Mouse (Mus musculus) spleen, embryonic (tissue): ENCODE measurements around the gene Dnah2.

Experiments
- CTCF ChIA-PET: fragments of 350-600 bp; sonication (Branson Sonifier 250); formaldehyde crosslinking; loops from one replicate; lab custom pipeline; 2022; lab: Charles Lee

The Dnah2 gene

DNA sequence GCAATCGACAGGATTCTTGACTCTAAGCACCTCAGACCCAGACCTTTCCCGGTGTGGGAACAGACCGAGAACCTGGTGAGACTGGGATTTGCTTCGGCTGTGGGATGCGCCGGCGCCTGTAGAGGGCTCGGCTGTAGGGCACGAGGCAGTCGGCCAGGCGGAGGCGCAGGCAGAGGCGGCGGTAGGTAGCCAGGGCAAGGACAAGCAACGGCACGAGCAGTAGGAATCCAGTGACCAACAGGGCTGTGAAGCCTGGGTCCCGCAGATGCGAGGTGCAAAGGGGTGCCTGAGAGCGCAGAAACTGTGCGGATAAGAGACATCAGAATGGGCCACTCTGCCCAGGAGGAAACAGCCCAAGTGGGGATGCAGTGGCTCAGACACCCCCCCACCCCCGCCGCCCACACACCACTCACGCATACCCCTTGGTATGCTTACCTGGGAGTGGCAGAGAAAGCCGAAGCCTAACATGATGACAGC, 151.3 kb downstream of the Dnah2 start:
- CTCF ChIA-PET, result no interaction called here

DNA sequence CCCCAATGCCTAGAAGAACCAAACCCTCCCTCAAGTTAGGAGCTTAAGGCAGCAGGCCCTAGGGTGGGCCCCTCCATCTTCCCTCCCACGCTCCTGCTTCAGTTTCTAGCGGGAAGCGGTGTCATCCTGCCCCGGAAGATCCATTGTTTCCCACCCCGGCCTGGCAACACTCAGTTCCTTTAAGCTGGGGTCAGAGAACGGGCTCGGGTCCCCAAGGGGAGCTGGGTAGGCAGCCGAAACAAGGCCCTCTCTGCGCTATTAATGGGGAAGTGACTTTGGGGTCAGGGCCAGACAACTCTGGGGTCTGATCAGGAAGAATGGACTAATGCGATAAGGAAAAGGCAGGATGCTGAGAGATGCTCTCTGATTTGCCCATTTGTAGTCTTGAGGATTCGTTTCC, 152.1 kb downstream of the Dnah2 start:
- CTCF ChIA-PET, result no interaction called here

DNA sequence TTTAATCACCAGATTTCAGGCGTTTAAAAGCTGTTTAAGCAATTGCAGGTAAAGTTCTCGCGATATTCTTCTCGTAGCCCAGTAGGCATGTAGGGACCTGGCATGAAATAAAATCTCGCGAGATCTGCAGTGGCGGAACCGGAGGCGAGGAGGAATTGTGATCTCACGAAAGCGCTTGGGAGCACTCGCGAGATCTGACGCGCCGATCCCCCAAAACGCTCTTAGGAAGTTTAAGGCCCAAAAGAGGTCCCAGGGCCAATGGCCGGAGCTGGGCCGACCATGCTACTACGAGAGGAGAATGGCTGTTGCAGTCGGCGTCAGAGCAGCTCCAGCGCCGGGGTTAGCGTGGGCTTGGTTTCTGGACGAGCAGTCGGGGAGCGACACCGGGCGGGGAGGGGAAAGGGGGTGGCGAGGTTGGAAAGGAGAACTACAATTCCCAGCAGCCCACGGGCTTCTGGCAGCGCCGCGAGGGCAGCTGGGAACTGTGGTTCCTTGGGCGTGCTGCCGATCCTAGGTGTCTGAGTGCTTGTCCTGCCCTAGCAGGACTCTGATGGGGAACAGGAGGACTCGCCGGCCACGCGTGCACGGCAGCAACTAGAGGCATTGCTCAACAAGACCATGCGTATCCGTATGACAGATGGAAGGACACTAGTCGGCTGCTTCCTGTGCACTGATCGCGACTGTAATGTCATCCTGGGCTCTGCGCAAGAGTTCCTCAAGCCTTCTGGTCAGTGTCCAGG, 153.1 kb downstream of the Dnah2 start:
- CTCF ChIA-PET, result interaction anchor here (0.5 to 0.8 kb wide), 2 partner anchors 36 to 153 kb away, joined by 3 read pairs; partner anchors contain the start of gene Dnah2

DNA sequence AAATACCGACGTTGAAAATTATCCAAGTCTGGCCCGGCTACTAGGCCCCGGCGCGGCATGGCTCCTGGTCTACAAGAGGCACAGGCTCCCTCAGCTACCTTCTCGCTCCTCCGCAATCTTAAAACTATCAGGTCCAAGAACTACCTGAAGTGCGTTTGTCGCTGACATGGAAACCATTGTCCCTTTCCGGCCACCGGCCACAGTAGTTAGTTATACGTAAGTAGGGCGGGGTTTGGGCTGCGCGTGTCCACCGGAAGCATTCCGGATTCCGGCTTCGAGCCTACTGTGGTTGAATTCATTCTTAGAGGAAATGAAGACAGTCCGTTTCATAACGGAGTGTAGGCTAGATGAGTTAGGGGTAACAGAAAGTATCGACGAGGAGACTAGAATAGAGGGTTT, 153.7 kb downstream of the Dnah2 start, which contains the start of the genes Naa38 and Cyb5d1:
Gene Naa38 (plus strand): TSS at position 253 of the 399 bp plus-strand sequence.
Gene Cyb5d1 (minus strand): TSS at position 397 of the 399 bp plus-strand sequence.
- CTCF ChIA-PET, result interaction anchor here (0.5 to 1.2 kb wide), 3 partner anchors 19 to 154 kb away, joined by 3 read pairs; partner anchors contain the start of gene Dnah2

DNA sequence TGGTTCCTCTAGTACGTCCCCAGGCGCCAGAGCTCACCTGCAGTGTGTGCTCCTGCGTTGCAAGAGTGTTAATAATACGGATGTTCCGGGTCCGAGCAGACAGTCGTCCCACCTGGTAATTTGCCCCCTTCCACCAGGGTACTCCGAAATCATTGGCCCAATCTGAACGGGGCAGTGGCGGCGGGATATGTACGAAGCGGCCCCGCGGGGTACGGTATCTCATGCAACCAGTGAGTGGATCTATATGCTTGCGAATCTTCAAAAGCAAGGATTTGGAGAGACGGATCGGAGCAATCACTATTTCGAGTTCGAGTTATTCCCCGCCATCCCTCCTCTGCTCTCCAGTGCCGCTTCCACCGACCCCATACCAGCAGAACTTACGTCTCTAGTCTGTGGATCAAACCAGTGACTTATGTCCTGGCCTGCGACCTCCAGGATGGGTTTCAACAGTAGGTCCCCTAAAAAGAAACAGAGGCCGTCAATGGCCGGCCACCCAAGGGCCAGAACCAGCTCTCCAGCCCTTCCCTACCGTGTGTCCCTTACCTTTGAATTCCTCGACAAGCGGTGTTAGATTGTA, 154.2 kb downstream of the Dnah2 start:
- CTCF ChIA-PET, result interaction anchor here (0.6 to 1.2 kb wide), 2 partner anchors 19 to 52 kb away, joined by 3 read pairs; no protein-coding TSS in a partner anchor

DNA sequence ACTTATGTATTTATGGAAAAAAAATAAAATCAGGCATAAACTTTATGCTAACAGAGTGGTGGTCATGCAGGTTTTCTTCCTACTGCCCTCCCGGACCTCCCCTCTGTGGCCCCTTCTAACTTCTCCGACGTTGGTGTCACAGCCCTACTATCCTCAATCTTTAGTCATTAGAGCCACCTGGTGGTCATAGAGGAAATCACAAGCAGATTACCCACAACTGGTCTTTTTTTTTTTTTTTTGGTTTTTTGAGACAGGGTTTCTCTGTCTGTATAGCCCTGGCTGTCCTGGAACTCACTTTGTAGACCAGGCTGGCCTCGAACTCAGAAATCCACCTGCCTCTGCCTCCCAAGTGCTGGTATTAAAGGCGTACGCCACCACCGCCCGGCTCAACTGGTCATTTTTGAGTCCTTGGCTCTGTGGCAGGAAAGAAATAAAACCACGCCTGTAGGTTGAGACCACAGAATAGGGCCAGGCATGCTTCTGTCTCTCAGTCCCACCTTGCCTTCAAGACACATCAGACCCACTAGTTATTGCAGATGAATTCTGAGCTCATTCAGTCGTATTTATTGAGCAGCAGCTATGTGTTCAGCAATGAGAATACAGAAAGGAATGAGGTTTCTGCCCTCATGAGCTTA, 158.4 kb downstream of the Dnah2 start:
- CTCF ChIA-PET, result interaction anchor here (0.6 to 1.5 kb wide), 4 partner anchors 42 to 121 kb away, joined by 3 to 9 read pairs (median 6); no protein-coding TSS in a partner anchor

DNA sequence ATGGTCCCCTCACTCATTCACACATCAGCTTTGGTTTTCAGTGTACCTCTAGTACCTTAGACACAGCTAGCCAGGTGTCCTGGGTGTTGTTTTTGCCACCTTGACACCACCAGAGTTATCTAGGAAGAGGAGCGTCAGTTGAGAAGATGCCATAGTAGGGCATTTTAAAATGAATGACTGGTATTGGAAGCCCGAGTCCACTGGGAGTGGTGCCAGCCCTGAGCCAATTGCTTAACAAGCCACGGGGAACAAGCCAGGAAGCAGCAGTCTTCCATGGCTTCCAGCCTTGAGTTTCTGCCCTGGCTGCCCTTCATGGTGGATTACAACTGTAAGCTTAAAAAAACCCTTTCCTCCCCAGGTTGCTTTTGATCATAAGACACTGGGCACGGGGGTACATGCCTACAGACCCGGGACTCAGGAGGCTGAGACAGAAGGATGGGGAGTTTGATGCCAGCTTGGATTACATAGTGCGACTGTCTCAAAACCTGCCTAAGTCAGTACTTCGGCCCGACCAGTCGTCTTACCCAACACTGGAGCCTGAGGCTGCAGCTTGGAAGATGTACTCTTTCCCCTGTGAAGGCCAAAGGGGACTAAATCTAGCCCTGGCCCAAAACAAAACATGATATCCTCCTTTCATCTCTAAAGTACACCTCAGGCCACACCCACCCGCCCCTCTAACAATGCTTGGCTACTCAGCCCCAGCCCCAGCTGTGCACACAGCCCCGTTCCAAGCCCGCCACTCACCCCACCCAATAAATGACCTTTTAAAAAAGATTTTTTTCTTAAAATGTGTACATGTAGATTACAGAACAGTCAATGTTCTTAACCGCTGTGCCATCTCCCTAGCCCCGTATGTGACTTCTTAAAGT, 159.1 kb downstream of the Dnah2 start:
- CTCF ChIA-PET, result interaction anchor here (0.7 to 1.5 kb wide), 2 partner anchors 116 to 119 kb away, joined by 4 to 8 read pairs; no protein-coding TSS in a partner anchor

DNA sequence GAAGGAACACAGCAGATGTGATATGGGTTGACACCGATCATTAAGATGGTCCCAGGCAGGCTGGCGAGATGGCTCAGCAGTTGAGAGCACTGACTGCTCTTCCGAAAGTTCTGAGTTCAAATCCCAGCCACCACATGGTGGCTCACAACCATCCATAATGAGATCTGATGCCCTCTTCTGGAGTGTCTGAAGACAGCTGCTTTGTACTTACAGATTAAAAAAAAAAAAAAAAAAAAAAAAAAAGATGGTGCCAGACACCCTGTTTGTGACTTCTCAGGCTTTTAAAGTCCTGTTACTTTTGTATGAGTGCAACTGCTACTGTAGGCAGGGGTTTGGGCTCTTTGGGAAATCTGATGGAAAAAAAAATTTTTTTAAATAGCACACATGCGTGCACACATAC, 160.2 kb downstream of the Dnah2 start:
- CTCF ChIA-PET, result interaction anchor here (0.6 to 1.2 kb wide), 3 partner anchors 24 to 73 kb away, joined by 3 to 12 read pairs (median 3); no protein-coding TSS in a partner anchor

DNA sequence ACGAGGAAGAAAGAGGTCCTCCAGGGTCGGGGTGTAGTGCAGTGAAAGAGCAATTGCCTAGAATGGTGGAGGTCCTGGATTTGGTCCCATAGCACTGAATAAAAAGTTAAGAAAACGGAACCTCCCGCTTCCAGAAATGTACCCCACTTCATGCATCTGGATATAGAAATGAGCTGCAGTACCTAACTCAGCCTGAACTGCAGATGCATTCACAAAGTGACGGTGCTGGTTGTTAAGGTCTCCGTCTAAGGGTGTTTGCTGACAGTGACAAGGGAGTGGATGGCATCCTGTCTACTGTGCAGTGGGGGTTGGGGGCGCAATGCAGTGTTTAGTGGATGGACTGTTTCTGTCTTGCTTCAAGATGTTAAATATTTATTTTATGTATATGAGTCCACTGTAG, 162.2 kb downstream of the Dnah2 start:
- CTCF ChIA-PET, result no interaction called here

DNA sequence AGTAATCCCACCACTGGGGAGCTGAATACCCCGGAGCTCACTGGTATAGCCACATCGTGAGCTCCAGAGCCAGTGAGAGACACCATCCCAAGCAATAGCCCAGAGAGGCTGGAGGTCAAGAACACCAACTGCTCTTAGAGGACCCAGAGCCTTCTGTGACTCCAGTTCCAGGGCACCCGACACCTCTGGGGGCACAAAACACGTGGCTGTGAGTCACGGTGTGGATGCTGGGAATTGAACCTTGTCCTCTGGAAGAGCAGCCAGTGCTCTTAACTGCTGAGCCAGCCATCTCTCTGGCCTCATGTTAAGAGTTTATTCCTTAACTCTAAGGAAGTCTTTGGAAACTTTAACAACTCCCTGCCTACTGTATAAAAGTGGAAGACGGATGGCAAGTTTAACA, 163.9 kb downstream of the Dnah2 start:
- CTCF ChIA-PET, result no interaction called here

DNA sequence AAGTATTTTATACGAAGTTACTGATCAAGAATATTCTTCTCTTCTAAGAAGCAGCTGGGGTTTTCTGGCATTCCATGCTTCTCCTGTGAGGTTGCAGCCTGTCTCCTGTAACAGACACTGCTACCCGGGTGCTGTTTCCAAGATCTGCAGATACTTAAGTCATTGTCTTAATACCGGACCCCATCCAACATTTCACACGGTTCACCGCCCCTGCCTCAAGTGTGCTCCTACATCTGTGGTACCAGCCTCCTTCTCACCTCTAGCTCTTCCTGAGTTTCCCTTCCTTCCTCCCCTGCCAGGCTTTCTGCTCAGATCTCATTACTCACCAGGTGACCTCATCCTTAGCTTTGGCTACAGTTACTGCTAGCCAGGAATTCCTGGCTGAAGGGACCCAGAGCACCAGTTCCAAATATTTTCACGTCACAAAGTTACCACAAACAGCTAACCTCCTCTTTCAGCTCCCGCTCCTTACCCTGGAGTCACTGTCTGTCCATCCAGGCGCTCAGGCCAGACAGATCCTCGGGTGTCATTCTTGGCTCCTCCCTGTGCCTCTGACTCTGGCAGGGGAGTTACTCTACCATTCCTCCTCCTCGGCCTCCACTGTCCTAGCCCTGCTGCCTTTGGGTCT, 166.3 kb downstream of the Dnah2 start:
- CTCF ChIA-PET, result interaction anchor here (0.7 kb wide), 1 partner anchor 20 kb away, joined by 4 read pairs; no protein-coding TSS in a partner anchor

DNA sequence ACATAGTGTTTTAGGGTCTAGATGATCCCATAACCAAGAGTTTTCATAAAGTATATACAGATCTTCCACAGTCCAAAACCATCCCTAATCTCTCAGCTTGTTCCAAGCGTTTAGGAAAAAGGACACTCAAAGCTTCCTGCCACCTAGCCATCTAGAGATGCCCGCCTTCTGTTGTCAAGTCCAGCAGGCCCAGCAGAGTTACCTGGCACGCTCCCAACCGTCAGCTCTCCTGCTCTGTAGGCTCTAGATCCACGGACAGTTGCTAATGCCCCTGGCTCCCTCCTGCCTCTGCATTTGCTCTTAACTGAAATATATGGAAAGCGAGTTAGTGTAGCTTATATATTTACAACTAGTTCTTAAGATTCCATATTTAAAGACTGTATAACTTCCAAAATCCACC, 167.6 kb downstream of the Dnah2 start:
- CTCF ChIA-PET, result interaction anchor here (0.6 kb wide), 1 partner anchor 74 kb away, joined by 8 read pairs; no protein-coding TSS in a partner anchor

DNA sequence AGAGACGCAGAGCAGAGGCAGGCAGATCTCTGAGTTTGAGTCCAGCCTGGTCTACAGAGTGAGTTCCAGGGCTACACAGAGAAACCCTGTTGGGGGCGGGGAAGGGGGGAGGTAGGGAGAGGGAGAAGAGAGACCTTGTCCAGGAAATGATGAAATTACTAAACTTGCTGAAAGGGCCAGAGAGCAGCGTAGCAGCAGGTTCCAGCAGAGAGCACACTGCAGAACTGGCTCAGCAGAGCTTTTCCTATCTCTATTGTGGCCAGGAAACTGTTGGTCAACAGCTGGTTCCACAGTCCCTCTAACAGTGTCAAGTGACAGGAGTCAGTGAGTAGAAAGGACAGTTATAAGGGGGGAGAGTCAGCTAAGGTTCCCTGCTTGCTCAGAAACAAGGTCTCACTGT, 169.3 kb downstream of the Dnah2 start:
- CTCF ChIA-PET, result no interaction called here

DNA sequence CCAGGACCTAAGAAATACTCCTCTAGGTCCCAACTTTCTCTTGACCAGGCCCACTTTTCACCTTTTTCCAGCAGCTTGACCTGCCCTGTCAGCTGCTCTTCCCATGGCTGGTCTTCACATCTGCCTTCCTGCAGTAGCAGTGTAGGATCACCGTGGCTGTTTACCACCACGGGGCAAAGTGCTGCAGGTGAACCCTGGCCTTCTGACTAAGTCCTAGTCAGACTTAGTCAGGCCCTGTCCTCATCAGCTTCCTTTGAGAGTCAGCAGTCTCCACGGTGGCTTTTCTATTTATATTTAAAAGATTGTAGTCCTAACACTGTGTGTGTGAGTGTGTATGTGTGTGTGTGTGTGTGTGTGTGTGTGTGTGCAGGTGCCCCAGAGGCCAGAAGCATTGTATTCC, 171.1 kb downstream of the Dnah2 start:
- CTCF ChIA-PET, result interaction anchor here (0.6 kb wide), 2 partner anchors 72 to 325 kb away, joined by 3 read pairs; no protein-coding TSS in a partner anchor

DNA sequence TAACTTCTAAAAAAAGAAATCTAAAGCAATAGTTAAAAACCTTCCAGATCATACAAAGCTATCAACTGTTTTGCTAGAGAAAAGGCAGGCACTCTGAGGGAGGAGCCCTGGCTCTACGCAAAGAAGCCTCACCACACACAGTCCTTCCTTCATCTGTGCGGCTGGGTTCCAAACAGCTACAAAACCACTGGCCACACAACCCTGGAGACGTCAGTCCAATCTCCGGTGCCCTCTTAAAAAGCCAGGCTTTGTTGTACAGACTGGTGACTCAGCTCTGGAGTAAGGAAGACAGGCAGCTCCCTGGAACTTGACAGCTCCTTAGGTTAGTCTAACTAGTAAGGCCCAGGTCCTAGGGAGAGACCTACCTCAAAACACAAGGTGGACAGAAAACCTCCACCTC, 173.3 kb downstream of the Dnah2 start:
- CTCF ChIA-PET, result interaction anchor here (0.6 kb wide), 1 partner anchor 332 kb away, joined by 4 read pairs; no protein-coding TSS in a partner anchor

DNA sequence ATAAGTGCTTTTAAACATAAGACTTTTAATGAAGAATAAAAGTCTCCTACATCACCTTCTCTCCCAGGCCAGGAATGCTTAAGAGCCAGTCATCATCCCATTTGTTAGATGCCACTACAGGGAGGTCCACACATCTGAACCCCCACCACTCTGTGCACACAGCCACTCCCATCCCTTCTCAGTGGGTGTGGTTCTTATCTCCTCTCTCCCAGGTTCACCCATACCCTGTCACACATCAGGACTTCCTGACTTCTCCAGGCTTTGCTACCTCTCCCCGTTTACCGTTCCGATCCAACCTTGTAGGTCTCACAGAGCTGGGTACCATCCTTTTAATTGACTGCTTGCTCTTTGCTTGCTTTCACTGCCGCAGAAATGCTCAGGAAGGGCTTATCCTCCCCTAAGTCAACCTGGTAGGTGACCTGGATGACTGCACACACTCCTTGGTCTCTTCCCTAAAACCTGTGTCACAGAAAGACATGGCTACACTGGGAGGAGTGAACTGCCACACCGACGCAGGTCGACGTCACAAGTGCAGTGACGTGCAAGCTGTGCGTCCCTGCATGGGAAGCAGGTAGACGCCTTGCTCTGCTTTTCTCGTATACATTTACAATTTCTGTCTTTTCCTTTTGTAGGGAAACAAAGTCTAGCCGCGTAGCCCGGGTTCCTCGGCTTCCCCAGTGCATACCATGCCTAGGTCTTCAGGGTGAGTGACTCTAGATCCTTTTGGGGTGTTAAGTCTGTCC, 175.5 kb downstream of the Dnah2 start:
- CTCF ChIA-PET, result no interaction called here

DNA sequence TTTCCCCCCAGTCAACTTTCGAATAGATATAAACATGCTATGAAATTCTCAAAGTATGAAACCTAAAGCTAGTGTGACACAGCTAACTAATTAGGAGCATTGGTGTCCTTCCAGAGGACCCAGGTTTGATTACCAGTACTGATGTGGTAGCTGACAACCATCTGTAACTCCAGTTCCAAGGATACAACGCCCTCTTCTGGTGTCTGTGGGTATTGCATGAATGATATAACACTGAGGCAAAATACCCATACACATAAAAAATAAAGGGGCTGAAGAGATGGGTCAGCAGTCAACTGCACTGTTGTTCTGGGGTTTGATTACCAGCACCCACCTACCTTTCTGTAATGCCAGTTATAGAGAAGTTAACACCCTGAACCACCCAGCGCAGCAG, 176.1 kb downstream of the Dnah2 start:
- CTCF ChIA-PET, result interaction anchor here (0.6 kb wide), 1 partner anchor 100 kb away, joined by 3 read pairs; no protein-coding TSS in a partner anchor

DNA sequence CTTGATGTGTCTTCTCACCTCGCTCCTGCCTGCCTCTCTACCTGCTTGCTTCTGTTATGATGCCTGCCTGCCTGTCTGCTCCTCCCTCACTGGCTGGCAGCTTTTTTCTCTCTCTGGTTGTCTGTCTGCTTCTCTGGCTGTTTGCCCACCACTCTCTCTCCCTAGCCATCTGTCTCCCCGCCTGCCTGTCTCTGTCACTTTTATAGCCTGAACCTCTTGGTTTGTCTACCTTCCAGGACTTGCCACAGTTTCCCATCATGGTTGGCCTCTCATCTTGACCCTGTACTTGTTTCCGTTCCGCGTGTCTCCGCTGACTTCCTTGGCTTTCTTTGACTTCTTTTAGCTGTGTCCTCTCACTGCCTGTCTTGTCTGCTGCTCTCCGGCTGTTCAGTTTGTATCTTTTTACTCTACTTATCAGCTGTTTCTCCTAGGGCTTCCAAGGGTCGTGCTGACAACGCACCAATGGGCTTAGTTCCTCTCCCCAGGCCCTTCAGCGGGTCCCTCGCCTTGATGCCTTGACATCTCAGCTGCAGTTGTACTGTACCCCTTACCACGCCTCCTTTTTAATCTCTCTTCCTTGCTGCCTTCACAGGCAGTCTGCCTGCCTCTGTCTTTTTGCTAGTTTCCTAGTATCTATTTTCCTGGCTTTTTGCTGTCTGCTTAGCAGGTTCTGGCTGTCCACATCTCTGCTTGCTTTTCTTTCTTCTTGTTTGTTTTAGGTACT, 176.7 kb downstream of the Dnah2 start:
- CTCF ChIA-PET, result interaction anchor here (0.6 kb wide), 1 partner anchor 99 kb away, joined by 3 read pairs; no protein-coding TSS in a partner anchor

DNA sequence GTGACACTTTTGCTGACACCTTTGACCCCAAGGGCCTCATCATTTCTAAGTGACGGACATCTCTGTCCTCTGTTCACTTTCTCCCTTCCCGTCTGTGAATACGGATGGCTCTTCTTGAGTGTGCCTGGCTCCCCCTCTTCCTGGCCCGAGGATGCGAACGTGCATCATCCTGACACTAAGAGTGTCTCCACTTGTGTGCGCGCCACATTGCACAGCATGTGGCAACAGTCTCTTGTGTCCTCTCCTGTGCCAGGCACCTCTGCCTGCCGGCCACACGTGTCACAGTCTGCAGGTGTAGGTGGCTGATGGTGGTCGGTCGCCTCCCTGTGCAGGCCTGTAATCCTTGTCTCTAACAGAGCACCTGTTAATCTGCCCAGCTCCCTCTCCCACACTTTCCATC, 177.3 kb downstream of the Dnah2 start:
- CTCF ChIA-PET, result no interaction called here
